Mouse (Mus musculus) gastrocnemius, postnatal 10 days (tissue): ENCODE data around the gene Pskh1. TPM values are rescaled to one million over a fixed set of nuclear protein-coding genes. Genes with fewer than 3 reads are reported as not detected.

Experiments
- DNase-seq: peaks from one replicate; pipeline ENCODE4 v3.0.0; 2021; ENCODE audit warnings: mixed read lengths
- microRNA-seq, 2 experiments: library from miRNA; unstranded; fragments of <30 nt; microRNA quantifications; one replicate each; pipeline ENCODE4 v1.2.0; 2021
- total RNA-seq, 2 experiments: library from RNA; stranded (reverse); gene quantifications; 2 replicates each; pipeline ENCODE4 v1.2.3; 2021

Pskh1 gene
- total RNA-seq, 2 experiments from 2014 or later: 15.2 to 17.5 TPM

GRCm38 (mm10) chr8:105957813-105958212, 57.6 kb downstream of the Pskh1 start:
- DNase-seq: no peak

GRCm38 (mm10) chr8:105959350-105959749, 59.1 kb downstream of the Pskh1 start:
- peak; percentile 57 for DNase-seq

GRCm38 (mm10) chr8:105961101-105961500, 60.9 kb downstream of the Pskh1 start:
- DNase-seq: no peak

- no peak for DNase-seq
These were observed 61.3 kb downstream of the Pskh1 start for GRCm38 (mm10) chr8:105961536-105961935.

- no peak for DNase-seq
These were observed 64.4 kb downstream of the Pskh1 start for GRCm38 (mm10) chr8:105964506-105965265.

GRCm38 (mm10) chr8:105965266-105965904, 65.1 kb downstream of the Pskh1 start:
- peak; percentile 68 for DNase-seq

GRCm38 (mm10) chr8:105965905-105966341, 65.7 kb downstream of the Pskh1 start, which contains the start of gene Slc12a4:
Slc12a4 (minus strand) TSS chr8:105966097.
- peak; percentile 83 for DNase-seq

GRCm38 (mm10) chr8:105966692-105967311, 66.6 kb downstream of the Pskh1 start:
- no peak for DNase-seq

GRCm38 (mm10) chr8:105969367-105969766, 69.1 kb downstream of the Pskh1 start:
- DNase-seq: no peak

GRCm38 (mm10) chr8:105971019-105971720, 70.9 kb downstream of the Pskh1 start:
- no peak for DNase-seq

GRCm38 (mm10) chr8:105975363-105975762, 75.1 kb downstream of the Pskh1 start:
- DNase-seq: no peak

GRCm38 (mm10) chr8:105979325-105979724, 79.1 kb downstream of the Pskh1 start, which contains the start of gene Dpep3:
Dpep3 (minus strand) TSS chr8:105979429.
- no peak for DNase-seq

- no peak for DNase-seq
These were observed 80.9 kb downstream of the Pskh1 start for GRCm38 (mm10) chr8:105981146-105981545.

Small RNA genes within 50 kb of the gene (microRNA-seq; reads per million reads assigned to microRNA genes)
- 0 reads per million in 2 experiments for gene Mir7074

Other genes with a start within 250 kb of the Pskh1 start
- gene Carmil2, start 214.2 kb upstream of the Pskh1 start, total RNA-seq: under 1 TPM; 0.28 to 0.38 TPM
- gene Acd, start 199.3 kb upstream of the Pskh1 start, total RNA-seq: 10 to 100 TPM; 12.9 to 15.2 TPM
- gene Pard6a, start 199.3 kb upstream of the Pskh1 start, total RNA-seq: 1 to 10 TPM; 6.0 to 7.8 TPM
- gene 4933405L10Rik, start 192.8 kb upstream of the Pskh1 start, total RNA-seq: not detected
- gene Enkd1, start 192.2 kb upstream of the Pskh1 start, total RNA-seq: 1 to 10 TPM; 2.0 to 3.7 TPM
- gene Gfod2, start 141.8 kb upstream of the Pskh1 start, total RNA-seq: 1 to 10 TPM; 6.5 to 7.6 TPM
- gene Ranbp10, start 73.1 kb upstream of the Pskh1 start, total RNA-seq: 10 to 100 TPM; 19.9 to 25.2 TPM
- not detected for gene Tsnaxip1, start 72.7 kb upstream of the Pskh1 start, total RNA-seq
- gene Cenpt, start 47.2 kb upstream of the Pskh1 start, total RNA-seq: 1 to 10 TPM; 5.2 to 7.0 TPM
- gene Thap11, start 45.3 kb upstream of the Pskh1 start, total RNA-seq: 10 to 100 TPM; 24.2 to 26.9 TPM
- 10 to 100 TPM; 65.5 to 80.5 TPM for gene Nutf2, start 39.9 kb upstream of the Pskh1 start, total RNA-seq
- 10 to 100 TPM; 24.6 to 30.3 TPM for gene Edc4, start 19.6 kb upstream of the Pskh1 start, total RNA-seq
- gene Nrn1l, start 6.9 kb upstream of the Pskh1 start, total RNA-seq: under 1 TPM in 1 of 2 experiments, not detected in 1; 0.56 TPM
- under 1 TPM in 1 of 2 experiments, not detected in 1; 0.47 TPM for gene Ctrl, start 33.4 kb downstream of the Pskh1 start, total RNA-seq
- gene Psmb10, start 38.0 kb downstream of the Pskh1 start, total RNA-seq: 10 to 100 TPM; 22.9 to 26.3 TPM
- gene Lcat, start 42.9 kb downstream of the Pskh1 start, total RNA-seq: 1 to 10 TPM in 1 of 2 experiments, under 1 TPM in 1; 0.23 to 1.2 TPM
- gene Slc12a4, start 65.7 kb downstream of the Pskh1 start, total RNA-seq: 10 to 100 TPM; 18.7 to 26.6 TPM
- not detected for gene Dpep3, start 79.0 kb downstream of the Pskh1 start, total RNA-seq
- 10 to 100 TPM in 1 of 2 experiments, 1 to 10 TPM in 1; 9.6 to 11.1 TPM for gene Dus2, start 90.9 kb downstream of the Pskh1 start, total RNA-seq
- not detected for gene Dpep2nb, start 105.5 kb downstream of the Pskh1 start, total RNA-seq
- 1 to 10 TPM; 8.0 to 8.4 TPM for gene Ddx28, start 111.4 kb downstream of the Pskh1 start, total RNA-seq
- 10 to 100 TPM; 25.3 to 30.7 TPM for gene Nfatc3, start 158.4 kb downstream of the Pskh1 start, total RNA-seq
- gene Esrp2, start 236.5 kb downstream of the Pskh1 start, total RNA-seq: under 1 TPM in 1 of 2 experiments, not detected in 1; 0.07 TPM
- gene Pla2g15, start 250.0 kb downstream of the Pskh1 start, total RNA-seq: 1 to 10 TPM; 4.7 to 6.6 TPM